Mouse (Mus musculus): ENCODE measurements at regions not wholly inside any gene's neighbourhood (a gene's known extent, or its start where the extent isn't known, plus 50 kb on each side); places are given as distances from the start of the nearest gene placed in this dataset.

DNA sequence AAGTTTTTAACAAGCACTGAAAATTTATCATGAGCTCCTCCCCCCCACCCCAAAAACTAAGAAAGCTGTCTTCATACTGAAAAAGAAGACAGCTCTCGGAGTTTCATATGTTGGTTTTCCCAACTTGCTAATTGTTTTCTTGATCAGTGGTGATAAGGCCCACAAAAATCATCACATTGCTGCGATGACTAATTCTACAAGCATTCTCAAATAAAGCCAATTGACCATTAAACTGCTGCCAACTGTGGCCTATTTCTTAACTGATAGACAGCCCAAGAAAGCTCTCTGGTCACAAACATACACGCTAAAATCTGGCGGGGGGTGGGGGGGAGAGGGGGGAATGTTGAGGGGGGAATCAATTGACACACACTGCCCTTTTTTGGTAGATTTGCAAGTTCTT lies 345.0 kb upstream of the Acvr2a start:
- no peak for TF ChIP-seq USF1 (IDR thresholded peaks at IDR 0.05; ENCODE audit: low read depth)
- no peak for TF ChIP-seq MAX (IDR thresholded peaks at IDR 0.05; ENCODE audit: low read depth)
- TF ChIP-seq POLR2A (IDR thresholded peaks at IDR 0.05; ENCODE audit: insufficient read length, low read depth): no peak
- no peak for TF ChIP-seq POLR2AphosphoS2 (IDR thresholded peaks at IDR 0.05; ENCODE audit: insufficient read length, low read depth)
- no peak for TF ChIP-seq REST (IDR thresholded peaks at IDR 0.05; ENCODE audit: insufficient read depth, insufficient read length)
- no peak for TF ChIP-seq MYOD1 (IDR thresholded peaks at IDR 0.05; ENCODE audit: control insufficient read depth in 1 of 3, insufficient read length in 2 of 3, low read depth in 2 of 3)
- TF ChIP-seq TCF3 (IDR thresholded peaks at IDR 0.05; ENCODE audit: insufficient read length, low read depth): no peak
- no peak for TF ChIP-seq E2F4 (IDR thresholded peaks at IDR 0.05; ENCODE audit: insufficient read depth)
- TF ChIP-seq TCF12 (IDR thresholded peaks at IDR 0.05; ENCODE audit: insufficient read depth, poor library complexity, severe bottlenecking): no peak

Measured in myocyte (in vitro differentiated cells).